Mouse (Mus musculus): ENCODE results near the gene Zfp653. TPM values are rescaled to one million over a fixed set of nuclear protein-coding genes. Genes with fewer than 3 reads are reported as not detected.

Gene Zfp653
- polyA plus RNA-seq, 1 experiment: 20.8 TPM

GRCm38 (mm10) chr9:22051958-22052254, 19.3 kb downstream of the Zfp653 start, which contains the start of gene Elavl3:
Elavl3 (minus strand) TSS chr9:22052023.
- no peak for TF ChIP-seq GATA1 (IDR thresholded peaks at IDR 0.05; ENCODE audit: low read length)

GRCm38 (mm10) chr9:22051161-22051957, 19.8 kb downstream of the Zfp653 start:
- no peak for TF ChIP-seq GATA1 (IDR thresholded peaks at IDR 0.05; ENCODE audit: low read length)

GRCm38 (mm10) chr9:22050351-22050889, 20.8 kb downstream of the Zfp653 start:
- TF ChIP-seq GATA1 (IDR thresholded peaks at IDR 0.05; ENCODE audit: low read length): no peak

- TF ChIP-seq GATA1 (IDR thresholded peaks at IDR 0.05; ENCODE audit: low read length): no peak
Observed at GRCm38 (mm10) chr9:22049721-22050270, 21.4 kb downstream of the Zfp653 start.

GRCm38 (mm10) chr9:22049315-22049714, 21.9 kb downstream of the Zfp653 start:
- TF ChIP-seq GATA1 (IDR thresholded peaks at IDR 0.05; ENCODE audit: low read length): no peak

GRCm38 (mm10) chr9:22047329-22047728, 23.8 kb downstream of the Zfp653 start:
- TF ChIP-seq GATA1 (IDR thresholded peaks at IDR 0.05; ENCODE audit: low read length): no peak

GRCm38 (mm10) chr9:22041832-22042231, 29.3 kb downstream of the Zfp653 start:
- no peak for TF ChIP-seq GATA1 (IDR thresholded peaks at IDR 0.05; ENCODE audit: low read length)

GRCm38 (mm10) chr9:22037826-22038225, 33.4 kb downstream of the Zfp653 start:
- TF ChIP-seq GATA1 (IDR thresholded peaks at IDR 0.05; ENCODE audit: low read length): no peak

- TF ChIP-seq GATA1 (IDR thresholded peaks at IDR 0.05; ENCODE audit: low read length): no peak
Observed at GRCm38 (mm10) chr9:22035300-22036044, 35.7 kb downstream of the Zfp653 start.

GRCm38 (mm10) chr9:22030386-22030785, 40.8 kb downstream of the Zfp653 start:
- TF ChIP-seq GATA1 (IDR thresholded peaks at IDR 0.05; ENCODE audit: low read length): no peak

- TF ChIP-seq GATA1 (IDR thresholded peaks at IDR 0.05; ENCODE audit: low read length): no peak
Observed at GRCm38 (mm10) chr9:22028467-22028866, 42.7 kb downstream of the Zfp653 start.

GRCm38 (mm10) chr9:22024592-22024991, 46.6 kb downstream of the Zfp653 start:
- no peak for TF ChIP-seq GATA1 (IDR thresholded peaks at IDR 0.05; ENCODE audit: low read length)

- TF ChIP-seq GATA1 (IDR thresholded peaks at IDR 0.05; ENCODE audit: low read length): no peak
Observed at GRCm38 (mm10) chr9:22017208-22017825, 53.9 kb downstream of the Zfp653 start.

GRCm38 (mm10) chr9:22016245-22016644, 54.9 kb downstream of the Zfp653 start:
- TF ChIP-seq GATA1 (IDR thresholded peaks at IDR 0.05; ENCODE audit: low read length): no peak

- TF ChIP-seq GATA1 (IDR thresholded peaks at IDR 0.05; ENCODE audit: low read length): no peak
Observed at GRCm38 (mm10) chr9:22012731-22013130, 58.4 kb downstream of the Zfp653 start.

- TF ChIP-seq GATA1 (IDR thresholded peaks at IDR 0.05; ENCODE audit: low read length): no peak
Observed at GRCm38 (mm10) chr9:22011055-22011454, 60.1 kb downstream of the Zfp653 start.

Other genes starting within 250 kb of the Zfp653 start
- not detected in 2 replicates for gene Angptl8, start 235.9 kb downstream of the Zfp653 start, polyA plus RNA-seq (2012)
- gene Dock6, start 218.7 kb downstream of the Zfp653 start, polyA plus RNA-seq (2012): 6.5 and 7.2 TPM in 2 replicates
- gene Rab3d, start 153.2 kb downstream of the Zfp653 start, polyA plus RNA-seq (2012): 7.7 and 15.2 TPM in 2 replicates
- 0.17 and 0.31 TPM in 2 replicates for gene Ccdc159, start 143.9 kb downstream of the Zfp653 start, polyA plus RNA-seq (2012)
- gene Tmem205, start 143.8 kb downstream of the Zfp653 start, polyA plus RNA-seq (2012): 13.3 and 18.6 TPM in 2 replicates
- gene Plppr2, start 134.3 kb downstream of the Zfp653 start, polyA plus RNA-seq (2012): 3.6 and 5.0 TPM in 2 replicates
- 15.1 and 19.9 TPM in 2 replicates for gene Swsap1, start 115.6 kb downstream of the Zfp653 start, polyA plus RNA-seq (2012)
- 159 and 199 TPM in 2 replicates for gene Epor, start 107.9 kb downstream of the Zfp653 start, polyA plus RNA-seq (2012)
- not detected in 2 replicates for gene Rgl3, start 81.9 kb downstream of the Zfp653 start, polyA plus RNA-seq (2012)
- gene Ccdc151, start 68.7 kb downstream of the Zfp653 start, polyA plus RNA-seq (2012): 0.05 and 0.06 TPM in 2 replicates
- gene Prkcsh, start 68.6 kb downstream of the Zfp653 start, polyA plus RNA-seq (2012): 177 and 197 TPM in 2 replicates
- gene Elavl3, start 19.4 kb downstream of the Zfp653 start, polyA plus RNA-seq (2012): not detected in 2 replicates
- not detected in 2 replicates for gene Gm49318, start 117 bp downstream of the Zfp653 start, polyA plus RNA-seq (2012)
- 34.1 and 46.0 TPM in 2 replicates for gene Ecsit, start 14.1 kb upstream of the Zfp653 start, polyA plus RNA-seq (2012)
- gene Cnn1, start 27.8 kb upstream of the Zfp653 start, polyA plus RNA-seq (2012): not detected in 2 replicates
- gene Elof1, start 45.8 kb upstream of the Zfp653 start, polyA plus RNA-seq (2012): 67.9 and 125 TPM in 2 replicates
- gene Acp5, start 64.3 kb upstream of the Zfp653 start, polyA plus RNA-seq (2012): 19.9 and 22.9 TPM in 2 replicates
- 87.8 and 135 TPM in 2 replicates for gene Pigyl, start 85.5 kb upstream of the Zfp653 start, polyA plus RNA-seq (2012)
- not detected in 2 replicates for gene Zfp872, start 116.7 kb upstream of the Zfp653 start, polyA plus RNA-seq (2012)
- gene Zfp809, start 154.3 kb upstream of the Zfp653 start, polyA plus RNA-seq (2012): 6.1 and 8.8 TPM in 2 replicates
- 0.09 TPM in 2 replicates for gene Zfp599, start 188.5 kb upstream of the Zfp653 start, polyA plus RNA-seq (2012)
- 4.2 and 4.8 TPM in 2 replicates for gene Zfp810, start 236.3 kb upstream of the Zfp653 start, polyA plus RNA-seq (2012)